Mouse (Mus musculus): Measurements from ENCODE around the gene Rab5if. TPM values are rescaled to one million over a fixed set of nuclear protein-coding genes. Genes with fewer than 3 reads are reported as not detected.
"Not testable (repeated sequence)": the region's sequence is repeated elsewhere in the genome, so short reads cannot be mapped to it uniquely, and the experiment has no call there.

Gene Rab5if
- total RNA-seq (2021) (100 to 1,000 TPM; 104 to 116 TPM), polyA plus RNA-seq (2012; rRNA removed) (64.4 and 119 TPM in 2 replicates)
- long read RNA-seq, transcript Rab5if-201 (4 exons, 1,045 nt): major isoform, 82 of 92 reads
- long read RNA-seq, partial matches to known transcripts: 5 of 92 reads
- long read RNA-seq, other reads (novel, unspliced or antisense): 4 of 92 reads

DNA sequence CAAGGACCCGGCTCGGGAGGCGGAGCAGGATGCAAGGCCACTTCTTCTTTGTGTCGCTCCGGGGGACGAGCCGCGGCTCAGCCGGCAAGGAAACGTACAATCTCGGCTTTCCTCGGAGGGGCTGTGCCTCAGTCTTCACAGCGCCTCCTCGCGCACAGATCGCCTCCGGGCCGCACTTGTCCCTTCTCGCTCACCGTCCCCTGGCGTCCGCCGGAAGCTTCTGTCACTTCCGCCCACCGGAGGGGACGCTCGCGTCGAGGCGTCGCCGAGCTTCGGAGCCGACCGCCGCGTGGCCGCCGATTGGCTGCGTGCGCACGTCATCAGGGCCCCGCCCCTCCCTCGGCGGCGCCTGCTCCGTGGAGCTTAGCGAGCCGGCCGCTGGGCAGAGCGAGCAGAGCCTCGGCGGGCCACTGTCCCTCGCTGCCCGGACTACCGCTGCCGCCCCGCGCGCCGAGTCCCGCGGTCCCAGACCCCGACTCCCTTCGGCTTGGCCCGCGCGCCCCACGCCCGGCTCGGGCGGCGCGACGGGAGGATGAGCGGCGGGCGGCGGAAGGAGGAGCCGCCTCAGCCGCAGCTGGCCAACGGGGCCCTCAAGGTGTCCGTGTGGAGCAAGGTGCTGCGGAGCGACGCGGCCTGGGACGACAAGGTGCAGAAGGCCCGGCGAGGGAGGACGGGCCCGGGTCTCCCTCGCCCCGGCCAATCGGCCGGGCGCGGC lies at the start of gene Rab5if:
TSS of gene Rab5if (plus strand) at position 357 of the 715 bp plus-strand sequence.
- WGBS: under 1% methylated on average over 98 of the region's 98 CpGs
- peak; percentile 72 for TF ChIP-seq POLR2A (IDR thresholded peaks at IDR 0.05; ENCODE audit: insufficient read depth, low read depth, low read length)
- 0 out of 2 replicates have a peak, but pooled peaks have one; percentile 51 for TF ChIP-seq EP300 (IDR thresholded peaks at IDR 0.05; ENCODE audit: insufficient read depth, low read depth, low read length)
- TF ChIP-seq CTCF (IDR thresholded peaks at IDR 0.05): peak; percentile 80

DNA sequence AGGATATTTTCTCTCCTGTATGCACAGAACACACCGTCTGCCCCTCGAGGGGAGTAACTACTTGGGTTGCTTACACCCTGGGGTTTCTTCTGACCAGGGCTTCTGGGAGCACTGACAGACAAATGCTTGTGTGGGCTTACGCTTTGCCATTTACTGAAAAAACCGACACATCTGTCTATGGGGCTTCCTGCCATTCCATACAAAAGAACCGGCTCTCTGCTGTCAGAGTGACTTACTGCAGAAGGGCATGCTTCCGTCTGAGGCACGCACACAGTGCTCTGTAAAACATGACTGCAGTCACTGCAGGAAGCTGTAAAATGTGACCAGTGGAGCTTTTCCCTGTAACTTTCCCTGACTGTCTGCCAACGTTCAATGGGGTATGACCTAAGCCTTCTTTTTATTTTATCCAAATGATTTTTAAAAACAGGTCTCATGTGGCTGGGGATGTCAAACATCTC lies 48.6 kb upstream of the Rab5if start:
- Histone ChIP-seq H3K36me3 (ENCODE audit: control insufficient read depth, insufficient read depth, low read length) (no peaks in the 10 kb centered on the region), H3K9ac (ENCODE audit: low read depth, low read length) (no peak overlapping the region), H3K4me1 (ENCODE audit: control insufficient read depth, insufficient read depth, low read length) (no peaks in the 10 kb centered on the region), H3K27me3 (ENCODE audit: control insufficient read depth, insufficient read depth, low read length) (no peaks in the 10 kb centered on the region), H3K27ac (no peak overlapping the region), H3K4me3 (no peak overlapping the region), H3K79me2 (replicated peaks; ENCODE audit: control insufficient read depth, insufficient read depth, low read length) (no peaks in the 10 kb centered on the region)
- intact Hi-C loops (cut with DNase I): no loop called here
- TF ChIP-seq CTCF (IDR thresholded peaks at IDR 0.05) (no peak), POLR2A (IDR thresholded peaks at IDR 0.05; ENCODE audit: insufficient read depth, low read depth, low read length) (no peak), EP300 (IDR thresholded peaks at IDR 0.05; ENCODE audit: insufficient read depth, low read depth, low read length) (no peak)
- DNase-seq: no peak
- WGBS: 26% methylated on average over 8 of the region's 8 CpGs

More for the DNA sequence above, at the start of gene Rab5if:
- Histone ChIP-seq H3K27ac (peak within 1 kb of the TSS; percentile 92), H3K79me2 (replicated peaks; ENCODE audit: control insufficient read depth, insufficient read depth, low read length) (peaks cover 4% of the 10 kb centered on the region), H3K4me1 (ENCODE audit: control insufficient read depth, insufficient read depth, low read length) (peaks cover 5% of the 10 kb centered on the region), H3K4me3 (peak within 1 kb of the TSS; percentile 92), H3K27me3 (ENCODE audit: control insufficient read depth, insufficient read depth, low read length) (no peaks in the 10 kb centered on the region), H3K9ac (ENCODE audit: low read depth, low read length) (peak within 1 kb of the TSS; percentile 98), H3K36me3 (ENCODE audit: control insufficient read depth, insufficient read depth, low read length) (peaks cover 3% of the 10 kb centered on the region; the same call in 1 of the 2 replicates)
- intact Hi-C loops (cut with DNase I): loop anchor here (2.0 to 5.0 kb wide), 2 partner anchors 54 to 131 kb away; no protein-coding TSS in a partner anchor
- DNase-seq: peak; percentile 99

DNA sequence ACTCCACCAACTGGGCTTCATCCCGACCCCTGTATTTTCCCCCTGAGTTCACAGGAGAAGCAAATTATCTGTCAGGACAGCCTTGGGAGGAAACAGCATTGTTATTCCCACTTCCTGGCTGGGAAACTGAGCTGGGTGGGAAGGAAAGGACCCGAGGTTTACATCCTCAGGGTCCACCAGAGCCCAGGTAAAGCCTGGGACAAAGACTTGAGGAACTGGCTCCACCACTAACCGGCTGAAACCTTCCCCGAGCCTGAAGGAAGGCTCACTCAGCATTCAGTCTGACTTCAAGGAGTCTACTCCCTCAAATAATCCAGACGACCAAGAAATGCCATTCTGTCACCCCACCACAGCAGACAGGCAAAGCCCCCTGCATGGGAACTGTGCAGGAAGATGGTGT lies 48.0 kb upstream of the Rab5if start:
- DNase-seq: no peak
- 38% methylated on average over 5 of the region's 5 CpGs for WGBS
- intact Hi-C loops (cut with DNase I): no loop called here
- Histone ChIP-seq H3K27ac (no peak overlapping the region), H3K9ac (ENCODE audit: low read depth, low read length) (no peak overlapping the region), H3K4me3 (no peak overlapping the region), H3K4me1 (ENCODE audit: control insufficient read depth, insufficient read depth, low read length) (no peaks in the 10 kb centered on the region), H3K36me3 (ENCODE audit: control insufficient read depth, insufficient read depth, low read length) (no peaks in the 10 kb centered on the region), H3K27me3 (ENCODE audit: control insufficient read depth, insufficient read depth, low read length) (no peaks in the 10 kb centered on the region), H3K79me2 (replicated peaks; ENCODE audit: control insufficient read depth, insufficient read depth, low read length) (no peaks in the 10 kb centered on the region)
- TF ChIP-seq EP300 (IDR thresholded peaks at IDR 0.05; ENCODE audit: insufficient read depth, low read depth, low read length) (no peak), POLR2A (IDR thresholded peaks at IDR 0.05; ENCODE audit: insufficient read depth, low read depth, low read length) (no peak), CTCF (IDR thresholded peaks at IDR 0.05) (no peak)

DNA sequence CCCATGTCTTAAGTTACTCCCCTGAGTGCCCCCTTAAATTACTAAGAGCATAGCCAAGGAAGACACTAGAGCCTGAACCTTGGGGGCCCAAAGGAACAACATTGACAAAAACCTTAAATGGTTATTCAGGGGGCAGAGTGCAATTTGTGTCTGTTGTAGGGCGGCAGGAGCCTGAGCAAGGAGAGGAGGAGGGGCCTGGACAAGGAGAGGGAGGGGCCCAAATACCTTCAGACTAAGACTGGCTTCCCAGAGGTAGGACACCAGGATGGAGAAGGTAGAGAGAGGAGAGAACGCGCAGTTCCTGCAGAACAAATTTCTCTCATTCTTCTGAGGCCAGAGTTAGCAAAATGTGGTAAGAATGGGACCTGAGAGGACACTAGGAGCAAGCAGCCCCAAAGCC lies 47.5 kb upstream of the Rab5if start:
- no peak for DNase-seq
- intact Hi-C loops (cut with DNase I): no loop called here
- TF ChIP-seq CTCF (IDR thresholded peaks at IDR 0.05) (no peak), POLR2A (IDR thresholded peaks at IDR 0.05; ENCODE audit: insufficient read depth, low read depth, low read length) (no peak), EP300 (IDR thresholded peaks at IDR 0.05; ENCODE audit: insufficient read depth, low read depth, low read length) (no peak)
- 87% methylated on average over 3 of the region's 3 CpGs for WGBS
- no peaks in the 10 kb centered on the region for H3K36me3 ChIP-seq (ENCODE audit: control insufficient read depth, insufficient read depth, low read length)
- H3K9ac ChIP-seq (ENCODE audit: low read depth, low read length): no peak overlapping the region
- no peaks in the 10 kb centered on the region for H3K79me2 ChIP-seq (replicated peaks; ENCODE audit: control insufficient read depth, insufficient read depth, low read length)
- H3K4me1 ChIP-seq (ENCODE audit: control insufficient read depth, insufficient read depth, low read length): no peaks in the 10 kb centered on the region
- H3K4me3 ChIP-seq: no peak overlapping the region
- H3K27me3 ChIP-seq (ENCODE audit: control insufficient read depth, insufficient read depth, low read length): no peaks in the 10 kb centered on the region
- no peak overlapping the region for H3K27ac ChIP-seq

DNA sequence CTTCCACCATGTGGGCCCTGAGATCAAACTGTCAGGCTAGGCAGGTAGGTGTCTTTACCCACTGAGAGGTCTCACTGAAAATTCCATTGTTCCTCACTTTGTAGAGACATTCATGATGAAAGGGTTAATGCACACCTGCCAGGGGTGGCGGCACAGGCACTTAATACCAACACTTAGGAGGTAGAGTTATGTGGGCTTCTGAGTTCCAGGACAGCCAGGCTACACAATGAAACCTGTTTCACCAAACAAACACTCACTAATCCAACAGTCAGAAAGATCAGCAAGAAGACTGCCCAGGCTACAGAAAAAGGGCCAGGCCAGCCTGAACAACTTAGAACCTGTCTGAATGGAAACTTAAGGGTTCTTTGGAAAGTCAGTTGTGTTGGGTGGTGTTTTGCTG lies 46.8 kb upstream of the Rab5if start:
- TF ChIP-seq EP300 (IDR thresholded peaks at IDR 0.05; ENCODE audit: insufficient read depth, low read depth, low read length) (no peak), POLR2A (IDR thresholded peaks at IDR 0.05; ENCODE audit: insufficient read depth, low read depth, low read length) (no peak), CTCF (IDR thresholded peaks at IDR 0.05) (no peak)
- intact Hi-C loops (cut with DNase I): no loop called here
- 100% methylated on average over 1 of the region's 1 CpGs for WGBS
- Histone ChIP-seq H3K4me3 (no peak overlapping the region), H3K79me2 (replicated peaks; ENCODE audit: control insufficient read depth, insufficient read depth, low read length) (no peaks in the 10 kb centered on the region), H3K36me3 (ENCODE audit: control insufficient read depth, insufficient read depth, low read length) (no peaks in the 10 kb centered on the region), H3K4me1 (ENCODE audit: control insufficient read depth, insufficient read depth, low read length) (no peaks in the 10 kb centered on the region), H3K9ac (ENCODE audit: low read depth, low read length) (no peak overlapping the region), H3K27me3 (ENCODE audit: control insufficient read depth, insufficient read depth, low read length) (no peaks in the 10 kb centered on the region), H3K27ac (no peak overlapping the region)
- no peak for DNase-seq

DNA sequence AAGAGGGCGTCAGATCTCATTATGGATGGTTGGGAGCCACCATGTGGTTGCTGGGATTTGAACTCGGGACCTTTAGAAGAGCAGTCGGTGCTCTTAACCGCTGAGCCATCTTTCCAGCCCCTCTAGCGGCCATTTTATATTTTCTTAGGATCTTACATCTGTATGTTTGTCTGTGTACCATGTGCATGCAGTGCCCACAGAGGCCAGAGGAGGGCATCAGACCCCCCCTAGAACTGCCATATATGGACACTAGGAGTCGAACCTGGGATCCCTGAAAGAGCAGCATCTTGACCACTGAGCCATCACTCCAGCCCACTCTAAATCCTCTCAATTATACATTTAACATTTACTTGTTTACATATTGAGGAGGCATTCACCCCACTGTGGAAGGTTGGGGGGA lies 37.8 kb upstream of the Rab5if start:
- H3K27ac ChIP-seq; H3K4me3 ChIP-seq; intact Hi-C loops (cut with DNase I); H3K36me3 ChIP-seq (ENCODE audit: control insufficient read depth, insufficient read depth, low read length); H3K79me2 ChIP-seq (replicated peaks; ENCODE audit: control insufficient read depth, insufficient read depth, low read length); H3K9ac ChIP-seq (ENCODE audit: low read depth, low read length); DNase-seq; H3K4me1 ChIP-seq (ENCODE audit: control insufficient read depth, insufficient read depth, low read length); H3K27me3 ChIP-seq (ENCODE audit: control insufficient read depth, insufficient read depth, low read length): not testable (repeated sequence)
- WGBS: 85% methylated on average over 6 of the region's 6 CpGs
- peak; percentile 18; the same call in 1 of the 2 replicates for TF ChIP-seq CTCF (IDR thresholded peaks at IDR 0.05)

Measured in heart, adult 2 months (tissue).